Mouse (Mus musculus) cerebellum, adult 2 months (tissue): Measurements from ENCODE around the gene Rab39.

ENCODE experiments used
- CTCF ChIP-seq: fragments of 200-500 bp; IDR thresholded peaks from 2 replicates; pipeline ENCODE4 v1.5.1; 2011; ENCODE audit warnings: low read depth, mild to moderate bottlenecking, control low read depth, low read length, moderate library complexity, borderline replicate concordance; ENCODE audit not compliant: insufficient read depth
- POLR2A ChIP-seq: fragments of 200-500 bp; IDR thresholded peaks from 2 replicates; pipeline ENCODE4 v1.6.1; 2011; ENCODE audit warnings: low read length, control low read depth, borderline replicate concordance; ENCODE audit not compliant: insufficient read depth

GRCm38 (mm10) chr9:53750411-53750810 is 44.4 kb upstream of the Rab39 start:
- TF ChIP-seq POLR2A: no peak
- no peak for TF ChIP-seq CTCF
